Mouse (Mus musculus) heart, postnatal 0 days (tissue): ENCODE measurements around the gene Cux1.

ENCODE experiments used
- CTCF ChIP-seq: IDR thresholded peaks from 2 replicates; pipeline ENCODE4 v1.5.1; 2016; ENCODE audit warnings: antibody characterized with exemption, control low read depth, low read depth
- EP300 ChIP-seq: IDR thresholded peaks from 2 replicates; pipeline ENCODE4 v1.6.1; 2016; ENCODE audit warnings: antibody characterized with exemption, low read depth

GRCm38 (mm10) chr5:136479801-136480200 lies 87.5 kb downstream of the Cux1 start:
- TF ChIP-seq CTCF, result no peak
- TF ChIP-seq EP300, result no peak
